Mouse (Mus musculus): ENCODE measurements at regions not wholly inside any gene's neighbourhood (a gene's known extent, or its start where the extent isn't known, plus 50 kb on each side); places are given as distances from the start of the nearest gene placed in this dataset. TPM values are rescaled to one million over a fixed set of nuclear protein-coding genes. Genes with fewer than 3 reads are reported as not detected.

DNA sequence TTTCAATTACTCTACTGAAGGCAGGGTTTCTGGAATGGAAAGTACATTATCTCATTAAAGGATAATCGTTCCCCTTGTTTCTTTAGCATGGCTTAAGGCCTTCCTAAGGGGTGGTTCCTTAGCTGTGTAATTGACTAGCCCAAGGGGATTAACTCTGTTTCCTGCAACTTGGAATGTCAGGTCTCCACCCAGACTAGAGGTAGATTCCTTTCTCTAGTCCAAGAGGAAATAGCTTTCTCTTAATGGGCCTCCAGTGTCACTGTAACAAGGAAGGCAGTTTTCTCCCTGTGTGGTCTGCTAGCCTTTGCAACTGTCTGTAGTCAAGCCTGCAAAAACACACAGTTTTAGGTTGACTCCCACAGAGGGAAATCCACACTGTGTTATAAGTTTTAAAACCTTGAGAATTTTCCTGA, 64.0 kb upstream of the Adgra3 start:
- no peak overlapping the region for H3K4me2 ChIP-seq (replicated peaks; ENCODE audit: low read depth)
- no peaks in the 10 kb centered on the region for H3K27me3 ChIP-seq (replicated peaks; ENCODE audit: control insufficient read depth, insufficient read depth, low read length)
- no peaks in the 10 kb centered on the region for H3K36me3 ChIP-seq (ENCODE audit: control insufficient read depth, insufficient read depth)
- WGBS = 34% methylated on average over 1 of the region's 1 CpGs
- no peak overlapping the region for H3K9ac ChIP-seq (ENCODE audit: low read depth, low read length)
- ATAC-seq = 0 out of 2 replicates have a peak, but pooled peaks have one; percentile 31
- no peaks in the 10 kb centered on the region for H3K9me3 ChIP-seq (ENCODE audit: control insufficient read depth)
- TF ChIP-seq CTCF (IDR thresholded peaks at IDR 0.05; ENCODE audit: low read depth) = no peak
- no peak overlapping the region for H3K27ac ChIP-seq (ENCODE audit: low read depth, low read length)
- H3K4me1 ChIP-seq (replicated peaks; ENCODE audit: control insufficient read depth, insufficient read depth, low read length) = 0 out of 2 replicates have a peak, but pooled peaks cover 2% of the 10 kb centered on the region
- no peak overlapping the region for H3K4me3 ChIP-seq (ENCODE audit: low read depth, low read length)

DNA sequence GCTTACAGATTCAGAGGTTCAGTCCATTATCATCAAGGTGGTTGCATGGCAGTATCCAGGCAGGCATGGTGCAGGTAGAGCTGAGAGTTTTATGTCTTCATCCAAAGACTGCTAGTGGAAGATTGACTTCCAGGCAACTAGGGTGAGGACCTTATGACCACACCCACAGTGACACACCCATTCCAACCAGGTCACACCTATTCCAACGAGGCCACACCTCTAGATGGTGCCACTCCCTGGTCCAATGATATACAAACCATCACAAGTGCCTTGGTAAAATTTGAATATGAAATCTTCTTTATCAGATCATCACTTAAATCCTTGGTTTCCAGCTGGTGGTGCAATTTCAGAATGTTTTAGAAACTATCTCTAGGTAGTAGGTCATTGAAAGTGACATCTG, 61.1 kb upstream of the Adgra3 start:
- Histone ChIP-seq H3K27ac (ENCODE audit: low read depth, low read length) (no peak overlapping the region), H3K4me1 (replicated peaks; ENCODE audit: control insufficient read depth, insufficient read depth, low read length) (0 out of 2 replicates have a peak, but pooled peaks cover 2% of the 10 kb centered on the region), H3K4me2 (replicated peaks; ENCODE audit: low read depth) (no peak overlapping the region), H3K4me3 (ENCODE audit: low read depth, low read length) (no peak overlapping the region), H3K36me3 (ENCODE audit: control insufficient read depth, insufficient read depth) (no peaks in the 10 kb centered on the region), H3K27me3 (replicated peaks; ENCODE audit: control insufficient read depth, insufficient read depth, low read length) (no peaks in the 10 kb centered on the region), H3K9ac (ENCODE audit: low read depth, low read length) (no peak overlapping the region), H3K9me3 (ENCODE audit: control insufficient read depth) (no peaks in the 10 kb centered on the region)
- no peak for ATAC-seq
- WGBS = 62% methylated on average over 1 of the region's 1 CpGs
- no peak for TF ChIP-seq CTCF (IDR thresholded peaks at IDR 0.05; ENCODE audit: low read depth)

Small RNA genes lying in the stretch of these regions (microRNA-seq; reads per million reads assigned to microRNA genes)
- not detected for gene Mir8117

Measured in intestine, postnatal 0 days (tissue).